Mouse (Mus musculus) C2C12 (cell line): ENCODE results near the gene Kifap3.
"Not testable (repeated sequence)": the region's sequence is repeated elsewhere in the genome, so short reads cannot be mapped to it uniquely, and the experiment has no call there.

Experiments
- CTCF ChIP-seq: IDR thresholded peaks from one replicate; pipeline ENCODE4 v1.5.1; 2011; ENCODE audit not compliant: control insufficient read depth, insufficient read depth, insufficient read length
- MAX ChIP-seq: IDR thresholded peaks from one replicate; pipeline ENCODE4 v1.6.1; 2011; ENCODE audit warnings: mild to moderate bottlenecking, control low read depth
- MYOG ChIP-seq: IDR thresholded peaks from one replicate; pipeline ENCODE4 v1.6.1; 2011; ENCODE audit not compliant: control insufficient read depth, insufficient read length; ENCODE audit errors: extremely low read depth

- not testable (repeated sequence) for TF ChIP-seq CTCF, MYOG, MAX
Observed at GRCm38 (mm10) chr1:163731166-163731565, 48.2 kb upstream of the Kifap3 start.
